Mouse (Mus musculus) cerebellum, adult 9-11 months (tissue): ENCODE measurements around the gene B3gat3.
"Not testable (repeated sequence)": the region's sequence is repeated elsewhere in the genome, so short reads cannot be mapped to it uniquely, and the experiment has no call there.

Experiments used
- DNase-seq: peaks from one replicate; pipeline ENCODE4 v3.0.0; 2022

B3gat3 gene

GRCm38 (mm10) chr19:8920073-8920736 lies at the start of gene B3gat3:
Gene B3gat3, plus strand, starts transcription at chr19:8920374.
- peak; percentile 97 for DNase-seq

GRCm38 (mm10) chr19:8870381-8870780 lies 49.8 kb upstream of the B3gat3 start:
- DNase-seq, result not testable (repeated sequence)

- DNase-seq, result peak; percentile 35
Observed at GRCm38 (mm10) chr19:8870838-8871237, 49.3 kb upstream of the B3gat3 start.

- peak; percentile 98 for DNase-seq
Observed at GRCm38 (mm10) chr19:8871267-8872186, 48.6 kb upstream of the B3gat3 start, which contains the start of gene Ubxn1. Gene Ubxn1, plus strand, starts transcription at chr19:8871496.

GRCm38 (mm10) chr19:8872266-8872840 lies 47.8 kb upstream of the B3gat3 start:
- DNase-seq, result peak; percentile 27

GRCm38 (mm10) chr19:8875031-8875430 lies 45.1 kb upstream of the B3gat3 start:
- peak; percentile 7 for DNase-seq

GRCm38 (mm10) chr19:8880311-8881033 lies 39.7 kb upstream of the B3gat3 start, which contains the start of gene Uqcc3:
Gene Uqcc3, minus strand, starts transcription at chr19:8880923.
- peak; percentile 90 for DNase-seq

GRCm38 (mm10) chr19:8881034-8881392 lies 39.2 kb upstream of the B3gat3 start:
- no peak for DNase-seq

GRCm38 (mm10) chr19:8883616-8884015 lies 36.6 kb upstream of the B3gat3 start, which contains the start of the genes Lbhd1 and Gm49403:
Gene Lbhd1, plus strand, starts transcription at chr19:8883732.
Gene Gm49403, plus strand, starts transcription at chr19:8883930.
- DNase-seq, result no peak

- no peak for DNase-seq
Observed at GRCm38 (mm10) chr19:8886916-8887584, 33.1 kb upstream of the B3gat3 start.

- no peak for DNase-seq
Observed at GRCm38 (mm10) chr19:8887585-8888463, 32.4 kb upstream of the B3gat3 start.

GRCm38 (mm10) chr19:8888511-8889385 lies 31.4 kb upstream of the B3gat3 start, which contains the start of the genes 1810009A15Rik and Gm49416:
Gene 1810009A15Rik, plus strand, starts transcription at chr19:8888853.
Gene Gm49416, plus strand, starts transcription at chr19:8888926.
- DNase-seq, result peak; percentile 94

- peak; percentile 85 for DNase-seq
Observed at GRCm38 (mm10) chr19:8892829-8893766, 27.1 kb upstream of the B3gat3 start, which contains the start of gene Ints5. Gene Ints5, plus strand, starts transcription at chr19:8893005.

- DNase-seq, result peak; percentile 61
Observed at GRCm38 (mm10) chr19:8895397-8895960, 24.7 kb upstream of the B3gat3 start.

- DNase-seq, result not testable (repeated sequence)
Observed at GRCm38 (mm10) chr19:8896231-8896630, 23.9 kb upstream of the B3gat3 start.

- peak; percentile 71 for DNase-seq
Observed at GRCm38 (mm10) chr19:8897211-8897864, 22.8 kb upstream of the B3gat3 start.

GRCm38 (mm10) chr19:8897865-8898495 lies 22.2 kb upstream of the B3gat3 start, which contains the start of gene Ganab:
Gene Ganab, plus strand, starts transcription at chr19:8898071.
- peak; percentile 96 for DNase-seq
